Mouse (Mus musculus): ENCODE results near the gene B3gnt3. TPM values are rescaled to one million over a fixed set of nuclear protein-coding genes. Genes with fewer than 3 reads are reported as not detected.
A peak's percentile ranks its signal among the peaks of the same experiment; 100 is the strongest.
"Not testable (repeated sequence)": the region's sequence is repeated elsewhere in the genome, so short reads cannot be mapped to it uniquely, and the experiment has no call there.

Gene B3gnt3
- polyA plus RNA-seq, 1 experiment from 2014 or later, result 0.10 TPM

- Histone ChIP-seq H3K4me2 (ENCODE audit: low read length) (no peak overlapping the region), H3K27ac (ENCODE audit: low read depth, low read length) (no peak overlapping the region), H3K4me3 (ENCODE audit: low read depth, low read length) (no peak overlapping the region), H3K9me3 (replicated peaks; ENCODE audit: control insufficient read depth, low read length) (no peaks in the 10 kb centered on the region), H3K27me3 (replicated peaks; ENCODE audit: control insufficient read depth, insufficient read depth, low read length) (peaks cover 32% of the 10 kb centered on the region), H3K36me3 (ENCODE audit: control insufficient read depth, insufficient read depth, low read length) (no peaks in the 10 kb centered on the region), H3K4me1 (ENCODE audit: control insufficient read depth, insufficient read depth, low read length) (no peaks in the 10 kb centered on the region), H3K9ac (ENCODE audit: low read length) (no peak overlapping the region)
- DNase-seq (ENCODE audit: low spot score) (no peak), ATAC-seq (no peak)
- WGBS, result 35% methylated on average over 4 of the region's 4 CpGs
Observed at GRCm38 (mm10) chr8:71702087-71702432, 471 bp upstream of the B3gnt3 start.

- Histone ChIP-seq H3K9me3 (replicated peaks; ENCODE audit: control insufficient read depth, low read length) (no peaks in the 10 kb centered on the region), H3K4me2 (ENCODE audit: low read length) (peak overlapping the region; percentile 7; the same call in 1 of the 2 replicates), H3K4me3 (ENCODE audit: low read depth, low read length) (no peak overlapping the region), H3K9ac (ENCODE audit: low read length) (no peak overlapping the region), H3K27ac (ENCODE audit: low read depth, low read length) (no peak overlapping the region), H3K36me3 (ENCODE audit: control insufficient read depth, insufficient read depth, low read length) (no peaks in the 10 kb centered on the region), H3K4me1 (ENCODE audit: control insufficient read depth, insufficient read depth, low read length) (no peaks in the 10 kb centered on the region), H3K27me3 (replicated peaks; ENCODE audit: control insufficient read depth, insufficient read depth, low read length) (peaks cover 32% of the 10 kb centered on the region)
- 14% methylated on average over 29 of the region's 29 CpGs for WGBS
- ATAC-seq (no peak), DNase-seq (ENCODE audit: low spot score) (no peak)
Observed at GRCm38 (mm10) chr8:71700493-71701269, 908 bp downstream of the B3gnt3 start.

GRCm38 (mm10) chr8:71695456-71695855 lies 6.1 kb downstream of the B3gnt3 start:
- H3K9me3 ChIP-seq (replicated peaks; ENCODE audit: control insufficient read depth, low read length); DNase-seq (ENCODE audit: low spot score); H3K4me3 ChIP-seq (ENCODE audit: low read depth, low read length); H3K4me1 ChIP-seq (ENCODE audit: control insufficient read depth, insufficient read depth, low read length); H3K36me3 ChIP-seq (ENCODE audit: control insufficient read depth, insufficient read depth, low read length); H3K4me2 ChIP-seq (ENCODE audit: low read length); H3K27ac ChIP-seq (ENCODE audit: low read depth, low read length); H3K9ac ChIP-seq (ENCODE audit: low read length); ATAC-seq: not testable (repeated sequence)
- peaks cover 56% of the 10 kb centered on the region for H3K27me3 ChIP-seq (replicated peaks; ENCODE audit: control insufficient read depth, insufficient read depth, low read length)
- WGBS, result 60% methylated on average over 12 of the region's 12 CpGs

GRCm38 (mm10) chr8:71693166-71694041 lies 8.2 kb downstream of the B3gnt3 start:
- Histone ChIP-seq H3K27ac (ENCODE audit: low read depth, low read length) (no peak overlapping the region), H3K4me3 (ENCODE audit: low read depth, low read length) (0 out of 2 replicates have a peak overlapping the region, but pooled peaks have one; percentile 8), H3K9me3 (replicated peaks; ENCODE audit: control insufficient read depth, low read length) (no peaks in the 10 kb centered on the region), H3K9ac (ENCODE audit: low read length) (no peak overlapping the region), H3K4me1 (ENCODE audit: control insufficient read depth, insufficient read depth, low read length) (no peaks in the 10 kb centered on the region), H3K36me3 (ENCODE audit: control insufficient read depth, insufficient read depth, low read length) (no peaks in the 10 kb centered on the region), H3K27me3 (replicated peaks; ENCODE audit: control insufficient read depth, insufficient read depth, low read length) (peaks cover 69% of the 10 kb centered on the region), H3K4me2 (ENCODE audit: low read length) (peak overlapping the region; percentile 26; the same call in 1 of the 2 replicates)
- no peak for DNase-seq (ENCODE audit: low spot score)
- ATAC-seq, result no peak
- WGBS, result 12% methylated on average over 66 of the region's 68 CpGs

- Histone ChIP-seq H3K4me1 (ENCODE audit: control insufficient read depth, insufficient read depth, low read length) (no peaks in the 10 kb centered on the region), H3K4me3 (ENCODE audit: low read depth, low read length) (no peak overlapping the region), H3K27me3 (replicated peaks; ENCODE audit: control insufficient read depth, insufficient read depth, low read length) (peaks cover 78% of the 10 kb centered on the region), H3K36me3 (ENCODE audit: control insufficient read depth, insufficient read depth, low read length) (no peaks in the 10 kb centered on the region), H3K4me2 (ENCODE audit: low read length) (peak overlapping the region; percentile 16; the same call in 1 of the 2 replicates), H3K27ac (ENCODE audit: low read depth, low read length) (no peak overlapping the region), H3K9me3 (replicated peaks; ENCODE audit: control insufficient read depth, low read length) (no peaks in the 10 kb centered on the region), H3K9ac (ENCODE audit: low read length) (no peak overlapping the region)
- ATAC-seq (0 out of 2 replicates have a peak, but pooled peaks have one; percentile 21), DNase-seq (ENCODE audit: low spot score) (no peak)
- 4% methylated on average over 30 of the region's 30 CpGs for WGBS
Observed at GRCm38 (mm10) chr8:71692509-71692908, 9.1 kb downstream of the B3gnt3 start.

GRCm38 (mm10) chr8:71689028-71689427 lies 12.6 kb downstream of the B3gnt3 start, which contains the start of gene Insl3:
Gene Insl3, plus strand, starts transcription at chr8:71689214.
- no peak within 1 kb of the TSS for H3K27ac ChIP-seq (ENCODE audit: low read depth, low read length)
- ATAC-seq (no peak), DNase-seq (ENCODE audit: low spot score) (no peak)
- H3K4me2 ChIP-seq (ENCODE audit: low read length), result no peak within 1 kb of the TSS
- no peaks in the 10 kb centered on the region for H3K36me3 ChIP-seq (ENCODE audit: control insufficient read depth, insufficient read depth, low read length)
- H3K9me3 ChIP-seq (replicated peaks; ENCODE audit: control insufficient read depth, low read length), result no peaks in the 10 kb centered on the region
- 6% methylated on average over 32 of the region's 33 CpGs for WGBS
- no peak within 1 kb of the TSS for H3K9ac ChIP-seq (ENCODE audit: low read length)
- H3K4me1 ChIP-seq (ENCODE audit: control insufficient read depth, insufficient read depth, low read length), result peaks cover 2% of the 10 kb centered on the region; the same call in 1 of the 2 replicates
- H3K27me3 ChIP-seq (replicated peaks; ENCODE audit: control insufficient read depth, insufficient read depth, low read length), result peaks cover 100% of the 10 kb centered on the region
- no peak within 1 kb of the TSS for H3K4me3 ChIP-seq (ENCODE audit: low read depth, low read length)

- ATAC-seq, result no peak
- no peaks in the 10 kb centered on the region for H3K36me3 ChIP-seq (ENCODE audit: control insufficient read depth, insufficient read depth, low read length)
- WGBS, result 1% methylated on average over 8 of the region's 8 CpGs
- no peak overlapping the region for H3K4me2 ChIP-seq (ENCODE audit: low read length)
- H3K4me1 ChIP-seq (ENCODE audit: control insufficient read depth, insufficient read depth, low read length), result peaks cover 2% of the 10 kb centered on the region; the same call in 1 of the 2 replicates
- no peak for DNase-seq (ENCODE audit: low spot score)
- no peak overlapping the region for H3K9ac ChIP-seq (ENCODE audit: low read length)
- no peak overlapping the region for H3K27ac ChIP-seq (ENCODE audit: low read depth, low read length)
- H3K9me3 ChIP-seq (replicated peaks; ENCODE audit: control insufficient read depth, low read length), result no peaks in the 10 kb centered on the region
- peaks cover 100% of the 10 kb centered on the region for H3K27me3 ChIP-seq (replicated peaks; ENCODE audit: control insufficient read depth, insufficient read depth, low read length)
- H3K4me3 ChIP-seq (ENCODE audit: low read depth, low read length), result no peak overlapping the region
Observed at GRCm38 (mm10) chr8:71687616-71688015, 14.0 kb downstream of the B3gnt3 start.

GRCm38 (mm10) chr8:71686143-71686734 lies 15.3 kb downstream of the B3gnt3 start:
- ATAC-seq (peak; percentile 44), DNase-seq (ENCODE audit: low spot score) (no peak)
- H3K9ac ChIP-seq (ENCODE audit: low read length), result peak overlapping the region; percentile 40
- peak overlapping the region; percentile 31 for H3K4me3 ChIP-seq (ENCODE audit: low read depth, low read length)
- peaks cover 100% of the 10 kb centered on the region for H3K27me3 ChIP-seq (replicated peaks; ENCODE audit: control insufficient read depth, insufficient read depth, low read length)
- H3K4me1 ChIP-seq (ENCODE audit: control insufficient read depth, insufficient read depth, low read length), result peaks cover 2% of the 10 kb centered on the region; the same call in 1 of the 2 replicates
- no peak overlapping the region for H3K27ac ChIP-seq (ENCODE audit: low read depth, low read length)
- H3K36me3 ChIP-seq (ENCODE audit: control insufficient read depth, insufficient read depth, low read length), result no peaks in the 10 kb centered on the region
- no peaks in the 10 kb centered on the region for H3K9me3 ChIP-seq (replicated peaks; ENCODE audit: control insufficient read depth, low read length)
- peak overlapping the region; percentile 49 for H3K4me2 ChIP-seq (ENCODE audit: low read length)
- WGBS, result under 1% methylated on average over 23 of the region's 23 CpGs

Measured in forebrain, embryonic 14.5 days (tissue).